Mouse (Mus musculus) yolk sac, embryonic 10.5 days (tissue): ENCODE measurements at regions not wholly inside any gene's neighbourhood (a gene's known extent, or its start where the extent isn't known, plus 50 kb on each side); places are given as distances from the start of the nearest gene placed in this dataset.
A peak's percentile ranks its signal among the peaks of the same experiment; 100 is the strongest.

Experiments used
- DNase-seq: peaks from one replicate; pipeline ENCODE4 v3.0.0-alpha.2; 2017; ENCODE audit warnings: low spot score

- DNase-seq = peak; percentile 55
Measured at GRCm38 (mm10) chr1:69376923-69377706, 269.3 kb upstream of the Erbb4 start.

- DNase-seq = no peak
Measured at GRCm38 (mm10) chr1:69375246-69375645, 267.4 kb upstream of the Erbb4 start.

GRCm38 (mm10) chr1:69370078-69370477, 262.2 kb upstream of the Erbb4 start:
- no peak for DNase-seq

- no peak for DNase-seq
Measured at GRCm38 (mm10) chr1:69367531-69367930, 259.7 kb upstream of the Erbb4 start.

- no peak for DNase-seq
Measured at GRCm38 (mm10) chr1:69364069-69364468, 256.2 kb upstream of the Erbb4 start.

GRCm38 (mm10) chr1:69357548-69357947, 249.7 kb upstream of the Erbb4 start:
- no peak for DNase-seq

GRCm38 (mm10) chr1:69350417-69350816, 242.6 kb upstream of the Erbb4 start:
- no peak for DNase-seq

- DNase-seq = no peak
Measured at GRCm38 (mm10) chr1:69349826-69350225, 242.0 kb upstream of the Erbb4 start.

GRCm38 (mm10) chr1:69342100-69342499, 234.2 kb upstream of the Erbb4 start:
- no peak for DNase-seq

- DNase-seq = no peak
Measured at GRCm38 (mm10) chr1:69340481-69340880, 232.6 kb upstream of the Erbb4 start.

- no peak for DNase-seq
Measured at GRCm38 (mm10) chr1:69331418-69332254, 223.8 kb upstream of the Erbb4 start.

GRCm38 (mm10) chr1:69329399-69329798, 221.5 kb upstream of the Erbb4 start:
- DNase-seq = no peak

- no peak for DNase-seq
Measured at GRCm38 (mm10) chr1:69326711-69327110, 218.9 kb upstream of the Erbb4 start.

GRCm38 (mm10) chr1:69319526-69319925, 211.7 kb upstream of the Erbb4 start:
- DNase-seq = no peak

- DNase-seq = no peak
Measured at GRCm38 (mm10) chr1:69296816-69297215, 189.0 kb upstream of the Erbb4 start.

GRCm38 (mm10) chr1:69291329-69291728, 183.5 kb upstream of the Erbb4 start:
- DNase-seq = no peak

GRCm38 (mm10) chr1:69286374-69286773, 178.5 kb upstream of the Erbb4 start:
- no peak for DNase-seq

- DNase-seq = peak; percentile 1
Measured at GRCm38 (mm10) chr1:69277428-69277827, 169.6 kb upstream of the Erbb4 start.

GRCm38 (mm10) chr1:69247691-69248090, 139.8 kb upstream of the Erbb4 start:
- no peak for DNase-seq

GRCm38 (mm10) chr1:69242289-69242909, 134.5 kb upstream of the Erbb4 start:
- no peak for DNase-seq

GRCm38 (mm10) chr1:69241502-69242214, 133.8 kb upstream of the Erbb4 start:
- peak; percentile 21 for DNase-seq

GRCm38 (mm10) chr1:69227864-69228263, 120.0 kb upstream of the Erbb4 start:
- DNase-seq = no peak
